In genomic region chr17:63310021-63310420, GRCm38 (mm10) we compare ENCODE assay signal across 17 mouse cellular contexts.
"Had no signal": no experiment of that assay in that cellular context is flagged by ENCODE, and none has a peak within 500 bp of the region (broad histone marks: within the 10 kb centered on the region; RNA-seq: fewer than 3 reads in every experiment).

No protein-coding gene starts in this region.

- DNase-seq: lung, adult 2 months; lung, postnatal 14 days; lung, postnatal 36 days; right cerebral cortex, postnatal 14 days; thymus, adult 2 months; thymus, postnatal 25 days; thymus, postnatal 4 days had no signal

- H3K9me3 ChIP-seq: lung, embryonic 15.5 days; midbrain, embryonic 15.5 days; stomach, embryonic 15.5 days had no signal

- H3K4me3 ChIP-seq: lung, embryonic 15.5 days; megakaryocyte, embryonic 14.5 days; midbrain, embryonic 13.5 days; midbrain, embryonic 15.5 days; neural tube, embryonic 12.5 days; stomach, embryonic 15.5 days had no signal

- H3K27ac ChIP-seq: lung, embryonic 15.5 days; macrophage; midbrain, embryonic 13.5 days; midbrain, embryonic 15.5 days; neural tube, embryonic 12.5 days; stomach, embryonic 15.5 days; stomach, postnatal 0 days had no signal

- H3K9ac ChIP-seq: lung, embryonic 15.5 days; midbrain, embryonic 13.5 days; midbrain, embryonic 15.5 days; neural tube, embryonic 12.5 days; stomach, embryonic 15.5 days had no signal

- H3K4me2 ChIP-seq: lung, embryonic 15.5 days; midbrain, embryonic 11.5 days; midbrain, embryonic 13.5 days; midbrain, embryonic 15.5 days; neural tube, embryonic 12.5 days; stomach, embryonic 15.5 days had no signal

- H3K4me1 ChIP-seq: lung, embryonic 15.5 days; megakaryocyte, embryonic 14.5 days; midbrain, embryonic 13.5 days; neural tube, embryonic 12.5 days; stomach, embryonic 15.5 days had no signal

- H3K27me3 ChIP-seq: lung, embryonic 15.5 days; megakaryocyte, embryonic 14.5 days; midbrain, embryonic 13.5 days; midbrain, embryonic 15.5 days; neural tube, embryonic 12.5 days; stomach, embryonic 15.5 days had no signal

- H3K36me3 ChIP-seq: lung, embryonic 15.5 days; midbrain, embryonic 15.5 days; neural tube, embryonic 12.5 days; stomach, embryonic 15.5 days had no signal

- ATAC-seq: lung, postnatal 0 days; midbrain, embryonic 13.5 days; midbrain, embryonic 15.5 days had no signal
